Mouse (Mus musculus) limb, embryonic 11.5 days (tissue): ENCODE results near the gene Mei1. TPM values are rescaled to one million over a fixed set of nuclear protein-coding genes. Genes with fewer than 3 reads are reported as not detected.
A peak's percentile ranks its signal among the peaks of the same experiment; 100 is the strongest.

Source experiments
- ATAC-seq: fragments of 200-750 bp; cut with Nextera tagmentation; 2 replicates; pipeline ENCODE4 v1.8.0; 2017; ENCODE audit warnings: low read depth; ENCODE audit not compliant: insufficient number of reproducible peaks, low FRiP score, low TSS enrichment
- DNase-seq: peaks from one replicate; pipeline ENCODE4 v3.0.0-alpha.2; 2015; ENCODE audit warnings: low spot score
- H3K27ac ChIP-seq: fragments of 300-500 bp; sonication (generic); replicated peaks from 2 replicates; pipeline ENCODE4 v1.5.1; 2014; ENCODE audit warnings: low read depth, mild to moderate bottlenecking, low read length
- H3K27me3 ChIP-seq: fragments of 300-500 bp; sonication (generic); 2 replicates; pipeline ENCODE4 v1.6.1; 2014; ENCODE audit warnings: mild to moderate bottlenecking, low read length, mixed read lengths; ENCODE audit not compliant: control insufficient read depth, insufficient read depth
- H3K36me3 ChIP-seq: fragments of 300-500 bp; sonication (generic); 2 replicates; pipeline ENCODE4 v1.6.1; 2014; ENCODE audit warnings: mild to moderate bottlenecking, low read length, moderate library complexity, mixed read lengths; ENCODE audit not compliant: control insufficient read depth, insufficient read depth
- H3K4me1 ChIP-seq: fragments of 300-500 bp; sonication (generic); 2 replicates; pipeline ENCODE4 v1.6.1; 2014; ENCODE audit warnings: low read length, mixed read lengths; ENCODE audit not compliant: control insufficient read depth, insufficient read depth
- H3K4me2 ChIP-seq: fragments of 300-500 bp; sonication (generic); 2 replicates; pipeline ENCODE4 v1.6.1; 2014; ENCODE audit warnings: low read depth, mild to moderate bottlenecking, moderate library complexity; ENCODE audit not compliant: severe bottlenecking
- H3K4me3 ChIP-seq: fragments of 300-500 bp; sonication (generic); 2 replicates; pipeline ENCODE4 v1.5.1; 2014; ENCODE audit warnings: low read depth, low read length
- H3K9ac ChIP-seq: fragments of 300-500 bp; sonication (generic); 2 replicates; pipeline ENCODE4 v1.6.1; 2014; ENCODE audit warnings: mild to moderate bottlenecking, low read length
- H3K9me3 ChIP-seq: fragments of 300-500 bp; sonication (generic); 2 replicates; pipeline ENCODE4 v1.6.1; 2016; ENCODE audit warnings: low read length; ENCODE audit not compliant: control insufficient read depth
- WGBS: fragments of 180-500 bp; shearing (Covaris S2); extraction: QIAGEN DNeasy Blood & Tissue Kit; methylation state at CpG from one replicate; pipeline ENCODE4 v1.1.7; 2014; 5-methylcytosine and 5-hydroxymethylcytosine counted together
- polyA plus RNA-seq: library from polyadenylated mRNA; unstranded; fragments of >200 nt; fragmentation: Nextera tagmentation; extraction: Ambion mirVana; gene quantifications from 2 replicates; pipeline ENCODE4 v1.2.1, GENCODE M21; 2014

Gene Mei1
- polyA plus RNA-seq, 1 experiment from 2014 or later: 0.05 TPM

DNA sequence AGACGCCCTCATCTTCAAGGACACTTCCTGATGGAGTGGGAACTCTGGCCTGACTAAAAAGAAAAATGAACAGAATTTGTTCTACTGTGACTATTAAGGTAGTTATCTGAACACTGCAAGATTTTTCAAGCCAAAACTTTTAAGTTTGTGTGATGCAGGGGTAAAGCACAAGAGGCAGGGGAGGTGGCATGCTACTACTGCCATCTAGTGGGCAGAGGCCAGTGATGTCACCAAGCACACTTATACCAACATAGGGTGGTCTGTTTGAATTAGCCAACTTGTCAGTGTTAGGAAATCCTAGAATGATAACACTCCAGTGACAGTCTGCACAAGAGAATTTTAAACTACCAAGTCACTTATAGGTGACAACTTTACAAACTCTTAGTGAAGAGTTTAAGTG lies 29.1 kb upstream of the Mei1 start:
- DNase-seq (peak; percentile 68), ATAC-seq (no peak)
- H3K9ac ChIP-seq: no peak overlapping the region
- no peaks in the 10 kb centered on the region for H3K4me1 ChIP-seq
- no peak overlapping the region for H3K4me3 ChIP-seq
- H3K4me2 ChIP-seq: no peak overlapping the region
- no peaks in the 10 kb centered on the region for H3K9me3 ChIP-seq
- peaks cover 16% of the 10 kb centered on the region; the same call in 1 of the 2 replicates for H3K36me3 ChIP-seq
- H3K27me3 ChIP-seq: no peaks in the 10 kb centered on the region
- 100% methylated on average over 1 of the region's 1 CpGs for WGBS
- H3K27ac ChIP-seq: no peak overlapping the region

DNA sequence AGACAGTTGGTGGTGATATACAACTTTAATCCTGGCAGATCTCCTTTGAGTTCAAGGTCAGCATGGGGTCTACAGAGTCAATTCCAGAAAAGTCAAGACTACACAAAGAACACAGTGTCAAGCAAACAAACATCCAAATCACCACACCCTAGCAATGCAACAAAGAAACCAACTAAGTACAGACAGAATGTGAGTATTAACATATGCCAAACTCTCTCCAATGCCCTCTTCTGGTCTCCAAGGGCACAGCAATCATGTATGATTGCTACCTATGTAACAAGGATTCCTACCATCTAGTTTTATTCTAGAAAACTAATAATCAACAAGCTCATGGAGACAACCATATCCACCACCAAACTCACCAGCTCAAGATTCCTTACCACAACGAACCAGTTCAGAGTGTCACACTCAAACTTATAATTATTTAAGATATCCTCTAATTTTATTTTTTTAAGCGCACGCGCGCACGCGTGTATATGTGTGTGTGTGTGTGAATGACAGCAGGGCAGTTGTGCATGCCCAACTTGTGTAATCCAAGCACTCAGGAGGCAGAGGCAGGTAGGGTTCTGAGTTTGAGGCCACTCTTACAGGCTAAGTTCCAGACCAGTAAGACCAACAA lies 25.5 kb upstream of the Mei1 start:
- peaks cover 3% of the 10 kb centered on the region; the same call in 1 of the 2 replicates for H3K4me1 ChIP-seq
- WGBS: 96% methylated on average over 7 of the region's 7 CpGs
- H3K4me2 ChIP-seq: no peak overlapping the region
- ATAC-seq (no peak), DNase-seq (no peak)
- H3K27ac ChIP-seq: no peak overlapping the region
- no peak overlapping the region for H3K4me3 ChIP-seq
- no peaks in the 10 kb centered on the region for H3K27me3 ChIP-seq
- no peaks in the 10 kb centered on the region for H3K9me3 ChIP-seq
- no peak overlapping the region for H3K9ac ChIP-seq
- H3K36me3 ChIP-seq: peaks cover 9% of the 10 kb centered on the region; the same call in 1 of the 2 replicates

DNA sequence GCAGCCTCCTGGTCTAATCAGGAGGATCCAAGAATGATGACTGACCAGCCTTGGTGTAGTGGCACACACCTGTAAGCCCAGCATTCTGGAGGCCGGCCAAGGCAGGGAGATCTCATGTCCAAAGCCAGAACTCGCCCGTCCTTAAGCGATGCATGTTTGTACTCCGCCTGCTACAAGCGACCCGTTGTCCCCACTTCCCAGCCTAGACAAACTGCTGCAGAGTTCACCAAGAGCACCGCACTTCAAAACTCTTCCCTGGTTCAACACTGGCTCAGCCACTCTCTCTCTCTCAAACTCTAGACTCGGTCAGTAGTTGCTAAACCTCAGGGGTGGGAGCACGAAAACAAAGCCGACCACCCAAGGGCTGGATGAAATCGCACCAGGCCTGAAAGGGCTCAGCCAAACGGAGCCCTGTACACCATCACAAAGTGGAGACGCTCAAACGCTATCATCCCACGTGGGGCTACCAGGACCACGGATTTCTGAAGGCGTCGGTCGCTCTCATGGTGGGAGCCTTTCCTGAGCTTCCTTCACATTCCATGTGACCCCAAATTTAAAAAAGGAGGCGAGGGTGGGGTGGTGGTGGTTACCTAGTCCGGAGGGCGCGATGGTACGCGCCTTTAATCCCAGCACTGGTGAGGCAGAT lies 23.4 kb upstream of the Mei1 start:
- no peaks in the 10 kb centered on the region for H3K27me3 ChIP-seq
- H3K9ac ChIP-seq: peak overlapping the region; percentile 90
- H3K9me3 ChIP-seq: no peaks in the 10 kb centered on the region
- peaks cover 3% of the 10 kb centered on the region; the same call in 1 of the 2 replicates for H3K4me1 ChIP-seq
- H3K36me3 ChIP-seq: no peaks in the 10 kb centered on the region; the same call in 1 of the 2 replicates
- ATAC-seq: no peak
- DNase-seq: peak; percentile 23
- H3K4me2 ChIP-seq: peak overlapping the region; percentile 74
- H3K27ac ChIP-seq: no peak overlapping the region
- H3K4me3 ChIP-seq: peak overlapping the region; percentile 92
- 4% methylated on average over 26 of the region's 26 CpGs for WGBS

DNA sequence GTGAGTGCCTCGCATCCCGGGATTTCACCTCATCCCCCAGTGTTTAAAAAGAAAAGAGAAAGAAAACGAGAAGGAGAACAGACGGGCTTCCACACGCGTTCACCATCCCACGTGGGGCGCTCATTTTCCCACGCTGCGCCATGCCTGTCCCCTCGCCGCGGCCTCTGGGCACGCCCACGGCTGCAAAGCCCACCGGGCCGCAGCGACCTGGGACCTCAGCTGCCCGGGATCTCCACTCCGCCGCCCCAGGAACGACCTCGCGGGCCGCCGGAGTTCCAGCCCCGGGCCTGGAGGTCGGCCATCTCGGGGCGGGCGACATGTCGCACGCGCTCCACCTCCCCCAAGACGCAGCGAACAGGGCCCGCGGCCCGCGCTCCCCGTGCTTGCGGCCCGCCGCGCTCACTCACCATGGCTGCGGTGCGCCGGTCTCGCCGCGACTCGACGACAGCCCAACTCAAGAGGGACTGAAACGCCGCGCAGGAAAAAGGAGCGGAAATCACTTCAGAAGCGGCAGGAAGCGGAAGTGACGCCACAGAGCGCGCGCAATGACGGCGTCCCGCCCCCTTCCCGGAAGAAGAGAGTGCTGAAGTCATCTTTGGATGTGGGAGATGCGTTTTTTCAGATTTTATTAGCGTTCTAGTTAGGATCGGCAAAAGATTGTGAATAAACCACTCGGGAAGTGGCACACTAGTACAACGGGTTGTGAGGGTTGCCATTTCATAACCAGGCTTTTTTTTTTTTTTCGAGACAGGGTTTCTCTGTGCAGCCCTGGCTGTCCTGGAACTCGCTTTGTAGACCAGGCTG lies 22.5 kb upstream of the Mei1 start, which contains the start of gene Snu13:
TSS of gene Snu13 (minus strand) at position 519 of the 804 bp plus-strand sequence.
- Histone ChIP-seq H3K36me3 (no peaks in the 10 kb centered on the region; the same call in 1 of the 2 replicates), H3K27ac (peak within 1 kb of the TSS; percentile 75), H3K9ac (peak within 1 kb of the TSS; percentile 90), H3K4me2 (peak within 1 kb of the TSS; percentile 74), H3K9me3 (no peaks in the 10 kb centered on the region), H3K27me3 (no peaks in the 10 kb centered on the region), H3K4me3 (peak within 1 kb of the TSS; percentile 92), H3K4me1 (peaks cover 3% of the 10 kb centered on the region; the same call in 1 of the 2 replicates)
- peak; percentile 94 for DNase-seq
- WGBS: under 1% methylated on average over 74 of the region's 74 CpGs
- peak; percentile 80 for ATAC-seq

DNA sequence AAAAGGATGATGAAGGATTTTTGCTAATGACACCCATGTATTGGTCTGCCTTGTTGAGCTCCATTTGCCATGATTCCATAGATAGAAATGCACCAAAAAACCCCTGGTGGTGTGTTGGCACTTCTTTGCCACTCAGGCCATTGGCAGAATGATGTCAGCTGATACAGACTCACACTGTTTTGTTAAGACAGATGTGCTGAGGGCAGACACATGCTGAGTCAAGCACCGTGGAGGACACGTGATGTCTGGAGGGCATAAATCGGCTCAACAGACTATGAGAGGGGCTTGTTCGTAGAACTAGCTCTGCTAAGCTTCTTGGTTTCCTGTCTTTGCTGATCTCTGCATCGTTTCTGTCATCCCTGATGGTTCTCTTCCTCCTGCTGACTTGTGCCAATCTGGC lies 17.3 kb upstream of the Mei1 start:
- ATAC-seq (no peak), DNase-seq (no peak)
- no peak overlapping the region for H3K27ac ChIP-seq
- H3K9me3 ChIP-seq: no peaks in the 10 kb centered on the region
- 73% methylated on average over 5 of the region's 5 CpGs for WGBS
- no peaks in the 10 kb centered on the region for H3K27me3 ChIP-seq
- H3K36me3 ChIP-seq: no peaks in the 10 kb centered on the region
- no peak overlapping the region for H3K4me2 ChIP-seq
- H3K4me3 ChIP-seq: no peak overlapping the region
- H3K4me1 ChIP-seq: no peaks in the 10 kb centered on the region
- no peak overlapping the region for H3K9ac ChIP-seq

DNA sequence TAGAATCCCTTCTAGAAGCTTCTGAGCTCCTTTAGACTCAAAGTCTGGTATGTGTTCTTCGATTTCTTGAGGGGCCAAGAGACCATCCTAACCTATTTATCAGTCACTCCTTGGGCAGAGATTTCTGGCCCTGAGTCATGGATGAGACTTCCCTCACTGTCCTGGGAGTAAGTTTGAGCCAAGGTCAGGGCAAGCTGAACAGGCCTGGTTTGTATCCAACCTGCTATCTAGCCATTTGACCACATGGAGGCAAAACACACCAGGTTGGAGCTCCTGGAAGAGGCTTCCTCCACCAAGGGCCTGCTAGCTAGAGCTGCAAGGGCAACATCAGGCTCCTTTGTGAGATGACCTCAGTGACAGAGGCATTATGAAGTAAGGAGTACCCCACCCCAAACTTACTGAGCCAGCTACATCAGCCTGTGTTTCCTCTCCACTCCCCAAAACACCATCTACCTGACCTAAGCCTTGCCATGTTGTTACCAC lies 11.0 kb upstream of the Mei1 start, which contains the start of gene 4930407I10Rik:
TSS of gene 4930407I10Rik (plus strand) at position 433 of the 483 bp plus-strand sequence.
- no peak within 1 kb of the TSS for H3K27ac ChIP-seq
- no peaks in the 10 kb centered on the region for H3K9me3 ChIP-seq
- no peaks in the 10 kb centered on the region for H3K36me3 ChIP-seq
- H3K4me3 ChIP-seq: no peak within 1 kb of the TSS
- no peak for ATAC-seq
- no peaks in the 10 kb centered on the region for H3K27me3 ChIP-seq
- WGBS: 83% methylated on average over 1 of the region's 1 CpGs
- H3K9ac ChIP-seq: no peak within 1 kb of the TSS
- H3K4me1 ChIP-seq: no peaks in the 10 kb centered on the region
- DNase-seq: no peak
- H3K4me2 ChIP-seq: no peak within 1 kb of the TSS

DNA sequence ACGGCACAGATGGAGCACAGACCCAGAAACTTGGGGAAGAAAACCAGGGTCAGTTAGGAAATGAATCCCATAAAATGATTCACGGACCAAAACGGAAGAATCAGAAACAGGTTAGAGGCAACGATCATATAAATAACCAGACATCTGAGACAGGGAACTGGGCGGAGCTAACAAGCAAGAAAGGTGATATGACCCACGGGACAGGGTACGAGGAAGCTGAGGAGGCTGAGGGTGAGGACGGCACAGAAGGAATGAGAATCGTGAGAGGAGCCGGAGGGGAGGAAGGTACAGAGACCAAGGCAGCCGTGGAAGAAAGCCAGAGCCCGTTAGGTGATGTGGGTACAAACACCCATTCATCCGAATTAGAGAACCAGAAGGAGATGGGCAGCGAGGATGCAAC lies 5.9 kb upstream of the Mei1 start:
- H3K4me1 ChIP-seq: no peaks in the 10 kb centered on the region
- WGBS: 60% methylated on average over 14 of the region's 14 CpGs
- H3K9ac ChIP-seq: no peak overlapping the region
- no peaks in the 10 kb centered on the region for H3K36me3 ChIP-seq
- H3K27me3 ChIP-seq: peaks cover 7% of the 10 kb centered on the region
- no peak overlapping the region for H3K27ac ChIP-seq
- H3K9me3 ChIP-seq: no peaks in the 10 kb centered on the region
- no peak overlapping the region for H3K4me2 ChIP-seq
- no peak overlapping the region for H3K4me3 ChIP-seq
- DNase-seq (no peak), ATAC-seq (no peak)

DNA sequence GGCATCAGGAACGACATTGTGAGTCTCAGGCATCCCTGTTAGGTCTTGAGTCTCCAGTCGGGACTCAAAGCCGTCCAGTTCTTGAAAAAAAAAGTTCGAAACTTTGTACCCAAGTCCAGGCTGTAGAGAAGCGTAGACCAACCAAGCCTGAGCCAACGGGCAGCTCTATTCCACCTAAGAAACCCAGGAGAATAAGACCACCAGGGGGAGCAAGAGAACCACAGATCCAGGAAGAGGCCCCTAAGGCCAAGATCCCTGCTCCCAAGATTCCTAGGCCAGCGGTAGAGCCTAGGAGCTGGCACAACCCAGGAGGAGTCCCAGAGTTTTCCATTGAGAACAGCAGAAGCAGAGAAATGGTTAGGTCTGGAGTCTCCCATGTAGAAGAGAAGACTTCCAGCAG lies 4.3 kb upstream of the Mei1 start:
- Histone ChIP-seq H3K9me3 (no peaks in the 10 kb centered on the region; the same call in 1 of the 2 replicates), H3K27ac (no peak overlapping the region), H3K27me3 (peaks cover 22% of the 10 kb centered on the region), H3K4me3 (no peak overlapping the region), H3K9ac (no peak overlapping the region), H3K36me3 (no peaks in the 10 kb centered on the region), H3K4me1 (no peaks in the 10 kb centered on the region), H3K4me2 (no peak overlapping the region)
- ATAC-seq (no peak; the same call in 1 of the 2 replicates), DNase-seq (peak; percentile 83)
- WGBS: 20% methylated on average over 7 of the region's 7 CpGs
